Mouse (Mus musculus) midbrain, embryonic 10.5 days (tissue): ENCODE results near the gene Atf4. TPM values are rescaled to one million over a fixed set of nuclear protein-coding genes. Genes with fewer than 3 reads are reported as not detected.
A peak's percentile ranks its signal among the peaks of the same experiment; 100 is the strongest.

Source experiments
- DNase-seq: peaks from one replicate; pipeline ENCODE4 v3.0.0-alpha.2; 2017; ENCODE audit warnings: low spot score
- H3K27ac ChIP-seq: fragments of 300-500 bp; sonication (generic); replicated peaks from 2 replicates; pipeline ENCODE4 v1.5.1; 2016; ENCODE audit warnings: mild to moderate bottlenecking
- H3K27me3 ChIP-seq: fragments of 300-500 bp; sonication (generic); 2 replicates; pipeline ENCODE4 v1.6.1; 2016; ENCODE audit warnings: low read depth, mild to moderate bottlenecking; ENCODE audit not compliant: poor library complexity, severe bottlenecking
- H3K36me3 ChIP-seq: fragments of 300-500 bp; sonication (generic); 2 replicates; pipeline ENCODE4 v1.6.1; 2016; ENCODE audit warnings: mild to moderate bottlenecking, moderate library complexity
- H3K4me1 ChIP-seq: fragments of 300-500 bp; sonication (generic); 2 replicates; pipeline ENCODE4 v1.6.1; 2016
- H3K4me3 ChIP-seq: fragments of 300-500 bp; sonication (generic); 2 replicates; pipeline ENCODE4 v1.5.1; 2016; ENCODE audit warnings: mild to moderate bottlenecking, moderate library complexity
- H3K9me3 ChIP-seq: fragments of 300-500 bp; sonication (generic); replicated peaks from 2 replicates; pipeline ENCODE4 v1.6.1; 2016; ENCODE audit warnings: mild to moderate bottlenecking
- WGBS: fragments of 180-500 bp; shearing (Covaris S2); methylation state at CpG from one replicate; pipeline ENCODE4 v1.1.7; 2016; 5-methylcytosine and 5-hydroxymethylcytosine counted together
- polyA plus RNA-seq: library from polyadenylated mRNA; unstranded; fragments of >200 nt; fragmentation: Nextera tagmentation; extraction: Ambion mirVana; gene quantifications from 2 replicates; pipeline ENCODE4 v1.2.1, GENCODE M21; 2016

The Atf4 gene
- polyA plus RNA-seq: 114 and 118 TPM in 2 replicates

GRCm38 (mm10) chr15:80254847-80255645, at the start of gene Atf4:
Gene Atf4, plus strand, starts transcription at chr15:80255184.
- Histone ChIP-seq H3K4me3 (peak within 1 kb of the TSS; percentile 72), H3K27ac (peak within 1 kb of the TSS; percentile 100), H3K36me3 (peaks cover 71% of the 10 kb centered on the region), H3K27me3 (no peaks in the 10 kb centered on the region), H3K4me1 (peaks cover 48% of the 10 kb centered on the region), H3K9me3 (no peaks in the 10 kb centered on the region)
- WGBS: under 1% methylated on average over 62 of the region's 62 CpGs
- DNase-seq: peak; percentile 97

GRCm38 (mm10) chr15:80206057-80206565, 48.9 kb upstream of the Atf4 start:
- Histone ChIP-seq H3K4me1 (peaks cover 9% of the 10 kb centered on the region), H3K27ac (no peak overlapping the region), H3K27me3 (no peaks in the 10 kb centered on the region), H3K36me3 (peaks cover 7% of the 10 kb centered on the region), H3K9me3 (no peaks in the 10 kb centered on the region), H3K4me3 (no peak overlapping the region)
- WGBS: 87% methylated on average over 3 of the region's 3 CpGs
- DNase-seq: no peak

GRCm38 (mm10) chr15:80208446-80208845, 46.5 kb upstream of the Atf4 start:
- H3K27ac ChIP-seq: 0 out of 2 replicates have a peak overlapping the region, but pooled peaks have one; percentile 13
- peaks cover 30% of the 10 kb centered on the region for H3K36me3 ChIP-seq
- no peaks in the 10 kb centered on the region for H3K27me3 ChIP-seq
- no peaks in the 10 kb centered on the region for H3K9me3 ChIP-seq
- H3K4me1 ChIP-seq: peaks cover 9% of the 10 kb centered on the region
- 11% methylated on average over 4 of the region's 4 CpGs for WGBS
- no peak overlapping the region for H3K4me3 ChIP-seq
- no peak for DNase-seq

GRCm38 (mm10) chr15:80213688-80214087, 41.3 kb upstream of the Atf4 start:
- no peak overlapping the region for H3K27ac ChIP-seq
- no peak for DNase-seq
- no peaks in the 10 kb centered on the region for H3K9me3 ChIP-seq
- peaks cover 9% of the 10 kb centered on the region for H3K4me1 ChIP-seq
- no peak overlapping the region for H3K4me3 ChIP-seq
- no peaks in the 10 kb centered on the region for H3K27me3 ChIP-seq
- peaks cover 30% of the 10 kb centered on the region for H3K36me3 ChIP-seq

- no peak overlapping the region for H3K4me3 ChIP-seq
- H3K4me1 ChIP-seq: peaks cover 15% of the 10 kb centered on the region
- H3K27ac ChIP-seq: no peak overlapping the region
- no peaks in the 10 kb centered on the region for H3K9me3 ChIP-seq
- no peak for DNase-seq
- H3K27me3 ChIP-seq: no peaks in the 10 kb centered on the region
- H3K36me3 ChIP-seq: peaks cover 25% of the 10 kb centered on the region
- WGBS: 19% methylated on average over 10 of the region's 10 CpGs
Observed at GRCm38 (mm10) chr15:80215716-80216479, 39.1 kb upstream of the Atf4 start.

GRCm38 (mm10) chr15:80216480-80216820, 38.5 kb upstream of the Atf4 start:
- DNase-seq: no peak
- no peak overlapping the region for H3K4me3 ChIP-seq
- H3K4me1 ChIP-seq: peaks cover 15% of the 10 kb centered on the region

DNA sequence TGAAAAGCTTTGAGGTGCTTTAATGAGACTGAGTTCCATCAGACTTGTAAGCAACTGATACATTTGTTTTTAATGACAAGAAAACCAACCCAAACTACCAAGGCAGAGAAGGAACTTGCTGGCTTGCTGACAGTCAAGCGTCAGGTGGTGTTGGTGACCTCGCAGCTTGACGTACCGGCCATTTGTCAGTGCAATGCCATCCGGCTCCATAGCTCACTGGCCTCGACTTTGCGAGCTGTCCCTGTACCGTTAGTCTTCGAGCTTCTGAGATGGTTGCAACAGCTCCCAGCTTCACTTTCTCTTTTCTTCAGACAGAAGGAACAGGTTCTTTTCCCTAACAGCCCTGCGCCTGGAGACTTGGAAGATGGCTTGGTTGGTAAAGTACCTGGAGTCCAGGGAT, 37.5 kb upstream of the Atf4 start:
- H3K4me3 ChIP-seq: no peak overlapping the region
- no peaks in the 10 kb centered on the region for H3K27me3 ChIP-seq
- no peak overlapping the region for H3K27ac ChIP-seq
- DNase-seq: no peak
- WGBS: 89% methylated on average over 10 of the region's 10 CpGs
- H3K4me1 ChIP-seq: peaks cover 15% of the 10 kb centered on the region
- H3K36me3 ChIP-seq: peaks cover 10% of the 10 kb centered on the region
- no peaks in the 10 kb centered on the region for H3K9me3 ChIP-seq

More at GRCm38 (mm10) chr15:80216480-80216820, 38.5 kb upstream of the Atf4 start:
- Histone ChIP-seq H3K27ac (no peak overlapping the region), H3K27me3 (no peaks in the 10 kb centered on the region), H3K36me3 (peaks cover 20% of the 10 kb centered on the region), H3K9me3 (no peaks in the 10 kb centered on the region)
- 69% methylated on average over 9 of the region's 9 CpGs for WGBS

DNA sequence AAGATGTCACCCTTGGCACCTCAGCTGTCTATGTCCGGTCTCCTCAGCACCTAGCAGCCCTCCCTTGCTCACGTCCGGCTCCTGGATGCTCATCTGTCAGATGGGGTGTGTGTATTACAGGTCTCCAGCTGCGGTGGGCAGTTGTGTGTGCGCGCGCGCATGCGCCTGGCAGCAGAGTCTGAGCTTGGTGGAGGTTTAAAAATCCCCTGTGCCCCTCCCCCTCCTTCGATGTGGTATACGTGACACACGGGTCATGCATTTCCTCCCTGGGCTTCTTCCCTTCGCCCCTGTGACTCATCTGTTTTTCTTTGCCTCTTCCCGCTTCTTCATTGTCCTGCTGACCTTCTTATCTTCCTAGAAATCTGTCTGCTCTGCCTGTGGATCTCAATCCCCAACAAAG, 35.8 kb upstream of the Atf4 start:
- WGBS: 58% methylated on average over 14 of the region's 14 CpGs
- no peak overlapping the region for H3K4me3 ChIP-seq
- peak overlapping the region; percentile 58 for H3K27ac ChIP-seq
- no peaks in the 10 kb centered on the region for H3K36me3 ChIP-seq
- H3K27me3 ChIP-seq: no peaks in the 10 kb centered on the region
- peak; percentile 21 for DNase-seq
- no peaks in the 10 kb centered on the region for H3K9me3 ChIP-seq
- peaks cover 15% of the 10 kb centered on the region for H3K4me1 ChIP-seq

DNA sequence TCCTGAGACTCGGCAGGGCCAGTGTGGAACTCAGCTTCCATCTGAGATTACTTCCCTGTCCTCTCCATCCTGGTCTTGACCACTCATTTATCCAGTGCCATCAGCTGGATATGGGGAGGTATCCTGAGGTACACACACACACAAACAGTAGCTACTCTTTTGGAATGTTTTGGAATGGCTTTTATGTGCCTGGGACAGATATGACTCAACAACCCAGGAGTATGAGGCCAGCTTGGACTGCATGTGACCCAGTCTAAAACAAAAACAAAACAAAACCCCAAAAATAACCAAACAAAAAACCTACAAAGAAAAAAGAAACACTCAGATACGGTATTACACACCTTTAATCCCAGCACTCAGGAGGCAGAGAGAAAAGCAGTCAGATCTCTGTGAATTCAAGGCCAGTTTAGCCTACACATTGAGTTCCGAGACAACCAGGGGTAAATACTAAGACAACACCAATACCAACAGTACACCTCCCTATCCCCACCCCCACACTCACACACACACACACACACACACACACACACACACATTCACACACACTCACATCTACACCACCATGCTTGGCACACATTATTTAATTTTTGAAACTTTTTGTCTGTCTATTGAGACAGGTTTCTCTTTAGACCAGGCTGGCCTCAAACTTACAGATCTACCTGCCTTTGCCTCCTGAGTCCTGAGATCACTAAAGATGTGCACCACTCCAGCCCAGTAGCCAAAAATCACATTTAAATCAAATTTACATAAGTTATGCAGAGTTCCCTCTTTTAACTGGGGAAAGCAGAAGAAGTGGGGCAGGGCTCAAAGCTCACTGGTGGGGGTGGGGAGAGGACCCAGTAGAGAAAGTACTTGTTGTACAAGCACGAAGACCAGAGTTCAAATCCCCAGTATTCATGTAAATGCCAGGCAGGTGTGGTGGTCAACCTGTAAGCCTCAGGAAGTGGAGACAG, 35.0 kb upstream of the Atf4 start:
- Histone ChIP-seq H3K27ac (peak overlapping the region; percentile 58), H3K27me3 (no peaks in the 10 kb centered on the region), H3K9me3 (no peaks in the 10 kb centered on the region), H3K4me3 (no peak overlapping the region), H3K36me3 (no peaks in the 10 kb centered on the region), H3K4me1 (peaks cover 15% of the 10 kb centered on the region)
- DNase-seq: no peak
- WGBS: 75% methylated on average over 4 of the region's 4 CpGs

DNA sequence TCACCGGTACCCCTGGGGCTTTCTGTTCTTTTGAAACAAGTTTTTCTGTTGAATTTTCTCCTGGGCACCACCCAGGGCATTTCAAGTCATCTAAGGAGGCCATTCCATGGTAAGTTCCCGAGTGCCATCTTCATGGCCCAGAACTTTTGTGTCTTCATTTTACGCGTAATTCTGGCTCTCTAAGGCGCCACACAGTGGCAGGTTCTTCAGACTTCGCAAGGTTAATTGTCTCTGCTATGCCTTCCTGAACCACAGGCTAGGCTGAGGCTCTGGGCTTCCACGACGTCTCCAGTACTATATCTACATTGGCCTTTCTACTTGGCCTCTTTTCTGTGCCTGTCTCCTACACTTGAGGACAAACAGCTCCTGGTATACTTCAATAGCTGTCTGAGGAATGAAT, 34.0 kb upstream of the Atf4 start:
- no peaks in the 10 kb centered on the region for H3K9me3 ChIP-seq
- H3K27ac ChIP-seq: no peak overlapping the region
- H3K4me1 ChIP-seq: peaks cover 9% of the 10 kb centered on the region
- no peak for DNase-seq
- no peaks in the 10 kb centered on the region for H3K27me3 ChIP-seq
- no peaks in the 10 kb centered on the region for H3K36me3 ChIP-seq
- H3K4me3 ChIP-seq: no peak overlapping the region
- 72% methylated on average over 8 of the region's 8 CpGs for WGBS

DNA sequence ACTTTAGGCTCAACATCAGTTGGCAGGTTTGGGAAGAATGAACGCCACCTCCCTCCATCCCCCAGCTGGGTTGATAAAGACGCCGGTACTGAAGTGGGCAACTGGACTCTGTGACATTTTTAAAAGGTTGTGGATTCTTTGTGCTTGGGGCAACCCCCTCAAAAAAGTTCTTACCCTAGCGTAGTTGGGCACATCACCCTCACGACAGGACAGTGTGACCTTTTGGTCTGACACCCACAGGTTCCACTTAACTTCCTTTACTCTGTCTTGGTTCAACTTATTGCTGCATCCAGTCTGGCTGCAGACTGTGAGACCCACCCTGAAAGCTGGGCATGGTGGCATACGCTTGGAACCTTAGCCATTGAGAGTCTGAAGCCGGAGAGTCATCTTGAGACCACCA, 31.2 kb upstream of the Atf4 start:
- no peaks in the 10 kb centered on the region for H3K9me3 ChIP-seq
- H3K27me3 ChIP-seq: no peaks in the 10 kb centered on the region
- H3K4me1 ChIP-seq: peaks cover 17% of the 10 kb centered on the region
- no peak overlapping the region for H3K4me3 ChIP-seq
- no peaks in the 10 kb centered on the region for H3K36me3 ChIP-seq
- H3K27ac ChIP-seq: no peak overlapping the region
- DNase-seq: no peak
- 92% methylated on average over 7 of the region's 7 CpGs for WGBS

DNA sequence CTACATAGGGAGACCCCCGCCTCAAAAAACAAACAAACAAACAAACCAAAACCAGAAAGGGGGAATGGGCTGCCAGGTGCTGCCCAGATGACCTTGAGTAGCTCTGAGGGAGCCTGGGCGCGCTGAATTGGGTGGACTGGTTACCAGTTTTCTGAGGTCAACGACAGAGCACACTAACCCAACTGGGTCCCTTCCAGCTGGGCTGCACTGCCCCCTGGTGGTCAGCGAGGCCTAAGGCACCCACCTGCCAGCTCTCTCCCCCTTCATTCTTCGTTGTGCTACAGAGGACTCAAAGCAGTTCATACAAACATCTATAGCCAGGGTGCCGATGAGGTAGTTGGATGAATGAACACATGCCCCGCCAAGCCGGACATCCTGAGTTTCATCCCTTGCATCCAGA, 29.8 kb upstream of the Atf4 start:
- DNase-seq: peak; percentile 75
- no peak overlapping the region for H3K27ac ChIP-seq
- H3K27me3 ChIP-seq: peaks cover 10% of the 10 kb centered on the region; the same call in 1 of the 2 replicates
- 25% methylated on average over 9 of the region's 9 CpGs for WGBS
- no peaks in the 10 kb centered on the region for H3K36me3 ChIP-seq
- no peak overlapping the region for H3K4me3 ChIP-seq
- no peaks in the 10 kb centered on the region for H3K9me3 ChIP-seq
- peaks cover 10% of the 10 kb centered on the region for H3K4me1 ChIP-seq
